Mouse (Mus musculus) right cerebral cortex, adult 18-20 months (tissue): ENCODE results near the gene Wdr18.
"Not testable (repeated sequence)": the region's sequence is repeated elsewhere in the genome, so short reads cannot be mapped to it uniquely, and the experiment has no call there.

Source experiments
- DNase-seq: peaks from one replicate; pipeline ENCODE4 v3.0.0; 2022; ENCODE audit warnings: mixed read lengths

Gene Wdr18

GRCm38 (mm10) chr10:79947502-79947901 lies 12.4 kb upstream of the Wdr18 start:
- no peak for DNase-seq

- no peak for DNase-seq
Measured at GRCm38 (mm10) chr10:79949873-79950272, 10.1 kb upstream of the Wdr18 start.

- no peak for DNase-seq
Measured at GRCm38 (mm10) chr10:79950661-79951060, 9.3 kb upstream of the Wdr18 start.

GRCm38 (mm10) chr10:79953946-79954345 lies 6.0 kb upstream of the Wdr18 start:
- no peak for DNase-seq

GRCm38 (mm10) chr10:79955691-79956090 lies 4.3 kb upstream of the Wdr18 start:
- no peak for DNase-seq

GRCm38 (mm10) chr10:79956643-79957154 lies 3.3 kb upstream of the Wdr18 start:
- DNase-seq = no peak

- DNase-seq = peak; percentile 68
Measured at GRCm38 (mm10) chr10:79958140-79958816, 1.7 kb upstream of the Wdr18 start.

GRCm38 (mm10) chr10:79959412-79959811 lies 540 bp upstream of the Wdr18 start:
- DNase-seq = not testable (repeated sequence)

GRCm38 (mm10) chr10:79960671-79961294 lies 831 bp downstream of the Wdr18 start:
- no peak for DNase-seq

- no peak for DNase-seq
Measured at GRCm38 (mm10) chr10:79964727-79965126, 4.8 kb downstream of the Wdr18 start.

- no peak for DNase-seq
Measured at GRCm38 (mm10) chr10:79965325-79965724, 5.4 kb downstream of the Wdr18 start.

GRCm38 (mm10) chr10:79966886-79967400 lies 7.0 kb downstream of the Wdr18 start:
- no peak for DNase-seq

GRCm38 (mm10) chr10:79968181-79968580 lies 8.2 kb downstream of the Wdr18 start:
- DNase-seq = no peak

- DNase-seq = no peak
Measured at GRCm38 (mm10) chr10:79969124-79969568, 9.2 kb downstream of the Wdr18 start.

- DNase-seq = no peak
Measured at GRCm38 (mm10) chr10:79970415-79971182, 10.6 kb downstream of the Wdr18 start, which contains the start of gene Grin3b. TSS of gene Grin3b (plus strand) at chr10:79970715.

GRCm38 (mm10) chr10:79971183-79971497 lies 11.2 kb downstream of the Wdr18 start:
- DNase-seq = no peak

GRCm38 (mm10) chr10:79972831-79973230 lies 12.9 kb downstream of the Wdr18 start:
- DNase-seq = no peak

GRCm38 (mm10) chr10:79974087-79974486 lies 14.1 kb downstream of the Wdr18 start:
- DNase-seq = no peak

- DNase-seq = no peak
Measured at GRCm38 (mm10) chr10:79974668-79975067, 14.7 kb downstream of the Wdr18 start.

GRCm38 (mm10) chr10:79976071-79976721 lies 16.2 kb downstream of the Wdr18 start:
- no peak for DNase-seq

- DNase-seq = no peak
Measured at GRCm38 (mm10) chr10:79976722-79977107, 16.8 kb downstream of the Wdr18 start.

- DNase-seq = no peak
Measured at GRCm38 (mm10) chr10:79977324-79977723, 17.4 kb downstream of the Wdr18 start.

GRCm38 (mm10) chr10:79978061-79978460 lies 18.1 kb downstream of the Wdr18 start:
- no peak for DNase-seq
